Mouse (Mus musculus) left cerebral cortex, postnatal 25 days (tissue): ENCODE measurements around the gene Rab21. TPM values are rescaled to one million over a fixed set of nuclear protein-coding genes. Genes with fewer than 3 reads are reported as not detected.

Source experiments
- DNase-seq, 2 experiments: peaks; one replicate each; pipeline ENCODE4 v3.0.0; 2022; ENCODE audit warnings: low spot score in 2 of 2, mixed read lengths in 1 of 2
- intact Hi-C: fragments of 180-260 bp; cut with DNase I; formaldehyde crosslinking; loops from one replicate; pipeline ENCODE4 v1.15.1; 2025
- total RNA-seq, 2 experiments: library from RNA; stranded (reverse); gene quantifications; 2 replicates each; pipeline ENCODE4 v1.2.3; 2021

Gene Rab21
- total RNA-seq: 10 to 100 TPM; 52.5 to 53.3 TPM

- peak; percentile 97 to 98 for DNase-seq
- intact Hi-C loops: loop anchor here (1.0 to 5.0 kb wide), 2 partner anchors 63 to 69 kb away; partner anchors contain the start of genes Tbc1d15, Thap2 and Zfc3h1
These were observed at the start of gene Rab21 for GRCm38 (mm10) chr10:115315473-115316171. TSS of gene Rab21 (minus strand) at chr10:115315594.

DNA sequence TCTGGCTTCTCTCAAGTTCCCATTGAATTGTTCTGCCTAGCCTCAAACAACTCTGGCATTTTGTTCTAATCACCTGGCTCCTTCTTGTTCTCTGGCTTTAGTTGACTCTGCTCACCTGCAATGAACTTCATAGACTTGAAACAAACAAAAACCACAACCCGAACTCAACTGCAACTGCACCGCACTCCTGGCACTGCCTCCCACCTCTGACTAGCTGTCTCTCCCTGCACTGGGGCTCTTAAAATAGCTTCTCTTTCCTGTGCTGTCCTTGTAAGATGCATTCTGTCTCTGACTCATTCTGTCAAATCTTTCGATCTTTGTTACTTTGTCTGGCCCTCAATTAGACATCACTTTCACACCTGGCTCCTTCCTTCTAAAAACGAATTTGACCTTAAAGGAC, 47.8 kb upstream of the Rab21 start:
- DNase-seq: peak in 1 of 2 experiments; percentile 22

GRCm38 (mm10) chr10:115362623-115362964, 47.2 kb upstream of the Rab21 start:
- intact Hi-C loops: loop anchor here (1.0 kb wide), 1 partner anchor 22 kb away; the partner anchor contains the start of genes Thap2 and Zfc3h1
- no peak for DNase-seq

More for the DNA sequence above, 47.8 kb upstream of the Rab21 start:
- intact Hi-C loops: no loop called here

DNA sequence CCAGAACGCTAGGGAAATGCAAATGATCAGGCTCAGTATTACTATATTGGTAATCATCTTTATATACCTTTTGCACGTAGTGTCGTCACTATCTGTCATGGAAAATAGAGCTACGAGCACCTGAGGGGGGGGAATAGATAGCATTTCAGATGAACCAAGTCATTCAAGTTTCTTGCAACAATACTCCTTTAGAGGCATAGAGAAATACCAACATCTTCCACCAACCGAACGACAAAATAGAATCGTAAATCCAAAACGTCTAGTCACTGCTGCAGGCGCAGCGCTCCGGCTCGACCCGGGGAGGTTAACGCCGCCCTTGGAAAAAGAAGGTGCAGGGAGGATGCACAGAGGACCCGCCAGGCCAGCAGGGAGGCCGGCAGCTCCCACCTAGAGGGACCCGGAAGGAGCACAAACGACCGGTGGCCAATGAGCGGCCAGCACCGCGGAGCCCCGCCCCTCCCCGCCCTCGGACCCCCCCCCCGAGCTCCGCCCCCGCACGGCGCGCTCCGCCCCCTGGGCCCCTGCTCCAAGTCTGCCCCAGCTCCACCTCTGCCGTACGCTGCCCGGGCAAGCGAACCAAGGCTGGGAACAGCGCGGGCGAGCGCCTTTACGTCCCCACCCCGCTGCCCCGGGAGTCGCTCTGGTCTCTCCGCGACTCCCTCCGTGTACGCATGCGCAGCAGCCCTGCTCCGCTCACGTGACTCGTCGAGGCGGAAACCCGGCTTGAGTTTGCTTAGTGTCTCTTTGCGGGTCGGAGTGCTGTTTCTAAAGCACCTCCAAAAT, 46.6 kb upstream of the Rab21 start, which contains the start of gene Tmem19:
Gene Tmem19, minus strand, starts transcription at position 662 of the 783 bp plus-strand sequence.
- intact Hi-C loops: loop anchor here (1.0 kb wide), 1 partner anchor 22 kb away; the partner anchor contains the start of genes Thap2 and Zfc3h1

DNA sequence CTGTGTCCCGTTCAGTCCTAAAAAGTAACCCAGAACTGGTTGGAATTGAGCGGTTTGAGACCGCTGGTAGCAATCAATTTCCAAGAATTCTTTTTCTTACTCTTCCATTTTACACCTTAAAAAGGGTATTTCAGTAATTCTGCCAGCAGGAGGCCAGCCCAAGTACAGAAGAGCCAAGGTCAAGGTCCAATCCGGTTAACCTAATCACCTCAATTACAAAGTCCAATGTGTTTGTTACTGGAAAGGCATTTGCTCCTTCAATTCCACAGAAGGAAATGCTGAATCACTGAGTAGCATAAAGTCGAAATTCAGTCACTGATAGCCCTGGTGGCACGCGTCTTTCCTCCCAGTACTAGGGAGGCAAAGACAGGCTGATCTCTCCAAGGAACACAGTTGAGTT, 43.7 kb upstream of the Rab21 start:
- intact Hi-C loops: no loop called here
- DNase-seq: no peak

More for the DNA sequence above, 46.6 kb upstream of the Rab21 start, which contains the start of gene Tmem19:
- peak; percentile 93 to 97 for DNase-seq

GRCm38 (mm10) chr10:115358216-115358919, 43.0 kb upstream of the Rab21 start:
- intact Hi-C loops: no loop called here
- no peak for DNase-seq

DNA sequence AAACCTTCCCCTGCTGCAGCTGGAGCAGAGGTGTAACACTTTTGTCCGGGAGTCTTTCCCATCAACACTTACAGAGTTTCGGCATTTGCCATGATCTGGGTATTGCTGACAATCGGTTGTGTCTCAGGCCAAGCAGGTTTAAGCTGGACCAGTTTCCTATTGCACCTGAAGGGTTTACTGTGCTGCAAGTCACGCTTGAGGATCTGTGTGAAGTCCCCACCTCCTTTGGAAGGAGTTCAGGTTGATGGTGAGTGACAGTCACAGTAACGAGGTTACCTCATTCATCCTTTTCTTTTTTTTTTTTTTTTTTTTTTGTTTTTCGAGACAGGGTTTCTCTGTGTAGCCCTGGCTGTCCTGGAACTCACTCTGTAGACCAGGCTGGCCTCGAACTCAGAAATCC, 40.7 kb upstream of the Rab21 start:
- no peak for DNase-seq
- intact Hi-C loops: no loop called here

DNA sequence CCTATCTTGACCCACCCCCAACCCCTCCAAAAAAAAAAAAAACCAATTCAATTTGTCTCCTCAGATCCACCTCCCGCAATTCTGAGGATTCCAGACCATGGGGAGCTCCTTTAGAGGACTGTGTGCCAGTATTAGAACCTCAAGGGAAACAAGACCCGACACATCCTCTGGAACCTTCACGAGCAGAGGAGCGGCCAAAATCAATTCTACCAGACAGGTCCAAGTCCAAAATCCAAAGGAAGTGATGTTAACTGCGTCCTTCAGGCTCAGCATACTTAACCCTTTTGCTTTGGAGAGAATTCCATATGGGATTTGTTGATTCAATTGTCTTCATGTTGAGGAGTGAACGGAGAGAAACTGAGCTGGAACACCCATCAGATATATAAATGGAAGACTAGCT, 39.6 kb upstream of the Rab21 start:
- intact Hi-C loops: no loop called here
- no peak for DNase-seq

DNA sequence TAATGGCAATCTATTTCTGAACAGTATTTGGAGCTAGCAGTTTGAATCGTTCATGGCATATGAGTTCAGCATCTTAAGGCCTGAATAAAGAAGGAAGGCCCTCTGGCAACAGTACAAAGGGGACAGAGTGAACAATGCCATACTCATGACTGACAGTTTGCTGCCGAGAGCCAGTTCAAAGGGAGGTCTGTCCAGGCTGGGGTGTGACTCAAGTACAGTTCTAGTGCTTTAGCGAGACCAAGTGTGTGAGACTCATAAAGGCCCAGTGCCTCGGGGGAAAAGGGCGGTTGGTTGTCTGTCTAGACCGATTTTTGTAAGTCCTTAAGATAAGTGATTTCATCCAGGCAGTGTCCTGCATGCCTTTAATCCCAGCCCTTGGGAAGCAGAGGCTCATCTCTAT, 39.2 kb upstream of the Rab21 start:
- DNase-seq: no peak
- intact Hi-C loops: no loop called here

GRCm38 (mm10) chr10:115350810-115351397, 35.5 kb upstream of the Rab21 start:
- DNase-seq: no peak
- intact Hi-C loops: no loop called here

GRCm38 (mm10) chr10:115349509-115349908, 34.1 kb upstream of the Rab21 start:
- intact Hi-C loops: no loop called here
- DNase-seq: no peak

DNA sequence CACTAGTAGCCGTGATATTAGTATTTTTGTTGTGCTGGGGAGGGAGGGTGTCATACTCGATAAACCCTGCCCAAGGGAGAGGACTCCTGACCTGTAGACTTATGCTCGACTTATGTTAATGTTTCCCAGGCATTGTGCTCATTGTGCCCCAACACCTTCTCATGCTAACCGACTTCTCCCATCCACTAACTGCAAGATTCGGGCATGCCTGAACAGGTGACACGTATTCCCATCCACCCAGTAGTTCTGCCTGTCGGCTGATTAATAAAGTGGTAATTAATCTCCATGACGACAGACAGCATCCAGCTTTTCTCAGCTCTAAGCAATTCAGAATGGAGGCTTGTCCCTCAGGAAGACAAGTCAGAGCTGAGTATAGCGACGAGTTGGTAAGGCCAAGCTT, 33.6 kb upstream of the Rab21 start:
- intact Hi-C loops: no loop called here
- DNase-seq: no peak

DNA sequence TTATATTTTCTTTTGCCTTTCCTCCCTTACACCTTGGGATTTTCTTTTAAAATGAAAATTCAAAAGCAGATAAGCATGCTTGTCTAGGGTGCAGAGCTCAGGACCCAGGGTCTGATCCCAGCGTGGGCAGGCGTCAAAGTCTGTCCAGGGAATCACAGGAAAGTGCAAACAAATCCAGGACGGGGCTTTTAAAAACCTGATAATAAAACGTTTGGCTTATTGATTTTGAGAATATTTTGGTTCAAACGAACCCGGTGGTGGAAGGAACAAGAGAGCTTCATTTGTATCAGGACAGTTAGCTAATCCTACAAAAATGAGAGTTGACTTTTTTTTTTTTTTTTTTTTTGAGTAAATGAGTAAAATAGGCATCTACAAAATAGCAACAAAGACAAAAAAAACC, 32.7 kb upstream of the Rab21 start:
- no peak for DNase-seq
- intact Hi-C loops: no loop called here

DNA sequence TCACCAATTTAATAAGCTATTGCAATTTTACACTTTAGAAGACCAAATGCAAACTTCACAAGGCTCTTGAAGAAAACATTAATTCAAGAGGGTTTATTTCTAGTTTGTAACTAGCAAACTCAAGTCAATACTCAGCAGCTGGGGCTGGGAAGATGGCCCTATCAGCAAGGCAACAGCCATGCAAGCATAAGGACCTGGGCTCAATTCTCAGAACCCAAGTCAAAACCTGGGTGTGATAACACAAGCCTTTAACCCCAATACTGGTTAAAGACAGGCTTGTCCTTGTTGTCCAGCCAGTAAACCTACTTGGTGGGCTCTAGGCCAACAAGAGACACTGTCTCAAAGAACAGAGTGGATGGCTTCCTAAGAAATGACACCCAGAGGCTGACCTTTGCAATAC, 31.1 kb upstream of the Rab21 start:
- DNase-seq: no peak
- intact Hi-C loops: no loop called here

- intact Hi-C loops: no loop called here
- DNase-seq: no peak
These were observed 27.5 kb upstream of the Rab21 start for GRCm38 (mm10) chr10:115342771-115343425.

- intact Hi-C loops: no loop called here
- no peak for DNase-seq
These were observed 24.5 kb upstream of the Rab21 start for GRCm38 (mm10) chr10:115339820-115340328.

DNA sequence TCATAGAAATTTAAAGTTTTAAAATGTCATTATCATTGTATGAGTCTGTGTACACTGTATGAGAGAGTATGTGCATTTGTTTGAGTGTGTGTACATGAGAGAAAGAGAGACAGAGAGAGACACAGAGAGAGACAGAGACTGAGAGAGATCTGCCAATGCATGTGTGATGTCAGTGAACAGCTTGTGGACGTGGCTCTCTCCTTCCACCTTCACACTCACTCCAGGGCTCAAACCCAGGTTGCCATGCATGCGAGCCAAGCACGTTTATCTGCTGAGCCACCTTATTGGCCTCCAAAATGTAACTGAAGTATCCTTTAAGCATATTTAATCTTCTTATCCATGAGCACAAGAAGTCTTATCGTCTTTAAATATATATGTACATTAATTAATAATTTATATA, 21.5 kb upstream of the Rab21 start:
- intact Hi-C loops: no loop called here
- DNase-seq: no peak

GRCm38 (mm10) chr10:115333528-115333927, 18.1 kb upstream of the Rab21 start:
- intact Hi-C loops: no loop called here
- DNase-seq: no peak

- DNase-seq: no peak
- intact Hi-C loops: no loop called here
These were observed 17.6 kb upstream of the Rab21 start for GRCm38 (mm10) chr10:115332997-115333396.
